Mouse (Mus musculus): ENCODE results near the gene Gm7544. TPM values are rescaled to one million over a fixed set of nuclear protein-coding genes. Genes with fewer than 3 reads are reported as not detected.
A peak's percentile ranks its signal among the peaks of the same experiment; 100 is the strongest.

Gm7544 gene
- polyA plus RNA-seq, 1 experiment = not detected

GRCm38 (mm10) chr1:82986738-82987137 lies 30.9 kb upstream of the Gm7544 start:
- no peak for DNase-seq (ENCODE audit: low read depth in 1 of 2, low spot score in 2 of 2)
- no peaks in the 10 kb centered on the region for H3K36me3 ChIP-seq (ENCODE audit: control insufficient read depth, insufficient read depth, low read length)
- no peak overlapping the region for H3K27ac ChIP-seq (ENCODE audit: insufficient read depth, low read length)
- no peaks in the 10 kb centered on the region for H3K27me3 ChIP-seq (ENCODE audit: control insufficient read depth, insufficient read depth, low read length)
- H3K4me1 ChIP-seq (ENCODE audit: control insufficient read depth, insufficient read depth, insufficient read length) = no peaks in the 10 kb centered on the region
- H3K4me3 ChIP-seq (ENCODE audit: extremely low read depth, insufficient read depth, insufficient read length) = no peak overlapping the region
- TF ChIP-seq CTCF (IDR thresholded peaks at IDR 0.05; ENCODE audit: extremely low read depth, insufficient read depth, insufficient read length, insufficient replicate concordance) = no peak
- TF ChIP-seq POLR2A (IDR thresholded peaks at IDR 0.05; ENCODE audit: low read depth, low read length) = no peak
- 89% methylated on average over 6 of the region's 6 CpGs for WGBS

- Histone ChIP-seq H3K4me3 (ENCODE audit: extremely low read depth, insufficient read depth, insufficient read length) (no peak overlapping the region), H3K27me3 (ENCODE audit: control insufficient read depth, insufficient read depth, low read length) (no peaks in the 10 kb centered on the region), H3K4me1 (ENCODE audit: control insufficient read depth, insufficient read depth, insufficient read length) (no peaks in the 10 kb centered on the region; the same call in 1 of the 2 replicates), H3K27ac (ENCODE audit: insufficient read depth, low read length) (no peak overlapping the region), H3K36me3 (ENCODE audit: control insufficient read depth, insufficient read depth, low read length) (no peaks in the 10 kb centered on the region)
- no peak for DNase-seq (ENCODE audit: low read depth in 1 of 2, low spot score in 2 of 2)
- TF ChIP-seq POLR2A (IDR thresholded peaks at IDR 0.05; ENCODE audit: low read depth, low read length) (no peak), CTCF (IDR thresholded peaks at IDR 0.05; ENCODE audit: extremely low read depth, insufficient read depth, insufficient read length, insufficient replicate concordance) (no peak)
Observed at GRCm38 (mm10) chr1:82977840-82978239, 22.0 kb upstream of the Gm7544 start.

- H3K4me1 ChIP-seq (ENCODE audit: control insufficient read depth, insufficient read depth, insufficient read length) = no peaks in the 10 kb centered on the region; the same call in 1 of the 2 replicates
- H3K27ac ChIP-seq (ENCODE audit: insufficient read depth, low read length) = peak overlapping the region; percentile 5; the same call in 1 of the 2 replicates
- no peak for TF ChIP-seq POLR2A (IDR thresholded peaks at IDR 0.05; ENCODE audit: low read depth, low read length)
- no peak for TF ChIP-seq CTCF (IDR thresholded peaks at IDR 0.05; ENCODE audit: extremely low read depth, insufficient read depth, insufficient read length, insufficient replicate concordance)
- WGBS = 40% methylated on average over 5 of the region's 5 CpGs
- no peaks in the 10 kb centered on the region for H3K36me3 ChIP-seq (ENCODE audit: control insufficient read depth, insufficient read depth, low read length)
- H3K27me3 ChIP-seq (ENCODE audit: control insufficient read depth, insufficient read depth, low read length) = no peaks in the 10 kb centered on the region
- no peak overlapping the region for H3K4me3 ChIP-seq (ENCODE audit: extremely low read depth, insufficient read depth, insufficient read length)
- no peak for DNase-seq (ENCODE audit: low read depth in 1 of 2, low spot score in 2 of 2)
Observed at GRCm38 (mm10) chr1:82975750-82976149, 19.9 kb upstream of the Gm7544 start.

GRCm38 (mm10) chr1:82974342-82974741 lies 18.5 kb upstream of the Gm7544 start:
- Histone ChIP-seq H3K27ac (ENCODE audit: insufficient read depth, low read length) (peak overlapping the region; percentile 62), H3K36me3 (ENCODE audit: control insufficient read depth, insufficient read depth, low read length) (no peaks in the 10 kb centered on the region), H3K4me3 (ENCODE audit: extremely low read depth, insufficient read depth, insufficient read length) (no peak overlapping the region), H3K4me1 (ENCODE audit: control insufficient read depth, insufficient read depth, insufficient read length) (no peaks in the 10 kb centered on the region; the same call in 1 of the 2 replicates), H3K27me3 (ENCODE audit: control insufficient read depth, insufficient read depth, low read length) (no peaks in the 10 kb centered on the region)
- WGBS = 50% methylated on average over 9 of the region's 9 CpGs
- TF ChIP-seq POLR2A (IDR thresholded peaks at IDR 0.05; ENCODE audit: low read depth, low read length) (no peak), CTCF (IDR thresholded peaks at IDR 0.05; ENCODE audit: extremely low read depth, insufficient read depth, insufficient read length, insufficient replicate concordance) (no peak)
- no peak for DNase-seq (ENCODE audit: low read depth in 1 of 2, low spot score in 2 of 2)

GRCm38 (mm10) chr1:82973901-82974300 lies 18.1 kb upstream of the Gm7544 start:
- Histone ChIP-seq H3K4me1 (ENCODE audit: control insufficient read depth, insufficient read depth, insufficient read length) (no peaks in the 10 kb centered on the region; the same call in 1 of the 2 replicates), H3K27ac (ENCODE audit: insufficient read depth, low read length) (peak overlapping the region; percentile 62; the same call in 1 of the 2 replicates), H3K4me3 (ENCODE audit: extremely low read depth, insufficient read depth, insufficient read length) (no peak overlapping the region), H3K27me3 (ENCODE audit: control insufficient read depth, insufficient read depth, low read length) (no peaks in the 10 kb centered on the region), H3K36me3 (ENCODE audit: control insufficient read depth, insufficient read depth, low read length) (no peaks in the 10 kb centered on the region)
- 46% methylated on average over 6 of the region's 6 CpGs for WGBS
- no peak for TF ChIP-seq POLR2A (IDR thresholded peaks at IDR 0.05; ENCODE audit: low read depth, low read length)
- no peak for TF ChIP-seq CTCF (IDR thresholded peaks at IDR 0.05; ENCODE audit: extremely low read depth, insufficient read depth, insufficient read length, insufficient replicate concordance)
- peak in 1 of 2 experiments; percentile 37 for DNase-seq (ENCODE audit: low read depth in 1 of 2, low spot score in 2 of 2)

GRCm38 (mm10) chr1:82973244-82973643 lies 17.4 kb upstream of the Gm7544 start:
- DNase-seq (ENCODE audit: low read depth in 1 of 2, low spot score in 2 of 2) = no peak
- TF ChIP-seq CTCF (IDR thresholded peaks at IDR 0.05; ENCODE audit: extremely low read depth, insufficient read depth, insufficient read length, insufficient replicate concordance) (no peak), POLR2A (IDR thresholded peaks at IDR 0.05; ENCODE audit: low read depth, low read length) (no peak)
- H3K4me3 ChIP-seq (ENCODE audit: extremely low read depth, insufficient read depth, insufficient read length) = no peak overlapping the region
- peak overlapping the region; percentile 8; the same call in 1 of the 2 replicates for H3K27ac ChIP-seq (ENCODE audit: insufficient read depth, low read length)
- WGBS = 88% methylated on average over 1 of the region's 1 CpGs
- H3K27me3 ChIP-seq (ENCODE audit: control insufficient read depth, insufficient read depth, low read length) = no peaks in the 10 kb centered on the region
- H3K36me3 ChIP-seq (ENCODE audit: control insufficient read depth, insufficient read depth, low read length) = no peaks in the 10 kb centered on the region
- no peaks in the 10 kb centered on the region; the same call in 1 of the 2 replicates for H3K4me1 ChIP-seq (ENCODE audit: control insufficient read depth, insufficient read depth, insufficient read length)

GRCm38 (mm10) chr1:82972046-82972445 lies 16.2 kb upstream of the Gm7544 start:
- DNase-seq (ENCODE audit: low read depth in 1 of 2, low spot score in 2 of 2) = no peak
- TF ChIP-seq POLR2A (IDR thresholded peaks at IDR 0.05; ENCODE audit: low read depth, low read length) (no peak), CTCF (IDR thresholded peaks at IDR 0.05; ENCODE audit: extremely low read depth, insufficient read depth, insufficient read length, insufficient replicate concordance) (no peak)
- Histone ChIP-seq H3K27ac (ENCODE audit: insufficient read depth, low read length) (no peak overlapping the region), H3K27me3 (ENCODE audit: control insufficient read depth, insufficient read depth, low read length) (no peaks in the 10 kb centered on the region), H3K4me1 (ENCODE audit: control insufficient read depth, insufficient read depth, insufficient read length) (no peaks in the 10 kb centered on the region; the same call in 1 of the 2 replicates), H3K4me3 (ENCODE audit: extremely low read depth, insufficient read depth, insufficient read length) (no peak overlapping the region), H3K36me3 (ENCODE audit: control insufficient read depth, insufficient read depth, low read length) (no peaks in the 10 kb centered on the region)
- WGBS = 48% methylated on average over 4 of the region's 4 CpGs
